Mouse (Mus musculus) liver, embryonic 11.5 days (tissue): ENCODE results near the gene 4930539E08Rik. TPM values are rescaled to one million over a fixed set of nuclear protein-coding genes. Genes with fewer than 3 reads are reported as not detected.

Source experiments
- ATAC-seq: fragments of 200-750 bp; cut with Nextera tagmentation; replicated peaks from 2 replicates; pipeline ENCODE4 v1.8.0; 2017; ENCODE audit warnings: moderate number of reproducible peaks, mild to moderate bottlenecking, moderate TSS enrichment, moderate library complexity; ENCODE audit not compliant: low FRiP score
- DNase-seq: peaks from one replicate; pipeline ENCODE4 v3.0.0-alpha.2; 2017; ENCODE audit warnings: low spot score
- H3K27ac ChIP-seq: fragments of 300-500 bp; sonication (generic); 2 replicates; pipeline ENCODE4 v1.5.1; 2014; ENCODE audit warnings: mild to moderate bottlenecking, low read depth, low read length, control low read depth
- H3K27me3 ChIP-seq: fragments of 300-500 bp; sonication (generic); replicated peaks from 2 replicates; pipeline ENCODE4 v1.6.1; 2014; ENCODE audit warnings: low read length, mixed read lengths; ENCODE audit not compliant: control insufficient read depth, insufficient read depth
- H3K36me3 ChIP-seq: fragments of 300-500 bp; sonication (generic); 2 replicates; pipeline ENCODE4 v1.6.1; 2014; ENCODE audit warnings: mild to moderate bottlenecking, low read length, moderate library complexity, mixed read lengths; ENCODE audit not compliant: control insufficient read depth, insufficient read depth
- H3K4me1 ChIP-seq: fragments of 300-500 bp; sonication (generic); replicated peaks from 2 replicates; pipeline ENCODE4 v1.6.1; 2014; ENCODE audit warnings: low read length, mixed read lengths; ENCODE audit not compliant: control insufficient read depth, insufficient read depth
- H3K4me2 ChIP-seq: fragments of 300-500 bp; sonication (generic); 2 replicates; pipeline ENCODE4 v1.6.1; 2014; ENCODE audit warnings: mild to moderate bottlenecking, control low read depth, moderate library complexity
- H3K4me3 ChIP-seq: fragments of 300-500 bp; sonication (generic); 2 replicates; pipeline ENCODE4 v1.5.1; 2014; ENCODE audit warnings: low read depth, low read length, control low read depth
- H3K9ac ChIP-seq: fragments of 300-500 bp; sonication (generic); 2 replicates; pipeline ENCODE4 v1.6.1; 2014; ENCODE audit warnings: low read depth, low read length, control low read depth
- H3K9me3 ChIP-seq: fragments of 300-500 bp; sonication (generic); 2 replicates; pipeline ENCODE4 v1.6.1; 2016; ENCODE audit warnings: low read length, inconsistent platforms, mixed read lengths; ENCODE audit not compliant: control insufficient read depth
- WGBS: fragments of 180-500 bp; shearing (Covaris S2); extraction: QIAGEN DNeasy Blood & Tissue Kit; methylation state at CpG from one replicate; pipeline ENCODE4 v1.1.7; 2014; 5-methylcytosine and 5-hydroxymethylcytosine counted together
- polyA plus RNA-seq: library from polyadenylated mRNA; unstranded; fragments of >200 nt; fragmentation: Nextera tagmentation; extraction: Ambion mirVana; gene quantifications from 2 replicates; pipeline ENCODE4 v1.2.1, GENCODE M21; 2014

4930539E08Rik gene
- polyA plus RNA-seq, 1 experiment from 2014 or later = 0.08 TPM

- Histone ChIP-seq H3K27me3 (no peaks in the 10 kb centered on the region), H3K9ac (no peak overlapping the region), H3K4me1 (no peaks in the 10 kb centered on the region; the same call in none of the 2 replicates), H3K4me3 (no peak overlapping the region), H3K36me3 (no peaks in the 10 kb centered on the region), H3K4me2 (no peak overlapping the region), H3K9me3 (no peaks in the 10 kb centered on the region), H3K27ac (no peak overlapping the region)
- ATAC-seq = no peak
- no peak for DNase-seq
- 75% methylated on average over 4 of the region's 4 CpGs for WGBS
Observed at GRCm38 (mm10) chr17:28867381-28867780, 47.7 kb downstream of the 4930539E08Rik start.

DNA sequence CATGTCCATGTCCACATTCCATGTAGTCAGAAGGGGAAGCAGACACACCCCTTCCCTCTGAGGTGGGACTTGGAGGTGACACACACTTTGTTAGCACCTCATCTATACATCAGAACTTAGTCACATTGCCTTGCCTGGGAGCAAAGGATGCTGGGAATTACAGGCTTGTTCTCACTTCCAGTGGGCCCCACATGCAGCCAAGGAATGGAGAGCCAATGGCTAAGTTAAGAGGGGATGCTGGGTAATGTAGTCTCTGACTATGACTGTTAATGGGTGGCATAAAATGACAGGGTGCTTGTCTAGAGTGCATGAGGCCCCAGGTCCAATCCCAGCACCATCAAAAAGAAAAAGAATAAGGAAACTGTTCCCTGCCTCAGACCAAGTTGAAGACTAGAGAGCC is 48.2 kb downstream of the 4930539E08Rik start:
- no peaks in the 10 kb centered on the region; the same call in 1 of the 2 replicates for H3K4me1 ChIP-seq
- H3K4me2 ChIP-seq = no peak overlapping the region
- H3K27ac ChIP-seq = no peak overlapping the region
- no peaks in the 10 kb centered on the region for H3K36me3 ChIP-seq
- ATAC-seq (no peak), DNase-seq (no peak)
- no peak overlapping the region for H3K9ac ChIP-seq
- no peaks in the 10 kb centered on the region for H3K9me3 ChIP-seq
- no peak overlapping the region for H3K4me3 ChIP-seq
- H3K27me3 ChIP-seq = no peaks in the 10 kb centered on the region

DNA sequence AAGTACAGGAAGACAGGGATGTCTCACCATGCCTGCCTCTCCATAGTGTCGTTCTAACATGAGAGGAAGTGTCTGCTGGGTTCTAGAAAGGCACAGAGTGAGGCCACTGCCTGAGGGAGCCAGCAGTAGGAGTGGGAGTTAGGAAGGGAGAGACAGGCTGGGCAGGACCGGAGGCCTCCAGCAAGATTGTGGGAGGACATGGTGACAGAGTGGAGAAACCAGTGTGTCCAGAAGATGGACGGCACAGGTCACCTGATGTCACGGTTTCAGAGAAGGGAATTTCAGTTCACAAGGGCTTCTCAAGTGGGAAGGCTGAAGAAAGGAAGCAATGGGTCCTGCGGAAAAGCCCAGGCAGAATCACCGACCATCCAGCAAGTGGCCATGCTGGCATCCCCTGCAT is 50.7 kb downstream of the 4930539E08Rik start:
- Histone ChIP-seq H3K27ac (no peak overlapping the region), H3K36me3 (no peaks in the 10 kb centered on the region), H3K27me3 (no peaks in the 10 kb centered on the region), H3K4me3 (no peak overlapping the region), H3K9me3 (no peaks in the 10 kb centered on the region), H3K4me2 (no peak overlapping the region), H3K9ac (no peak overlapping the region), H3K4me1 (no peaks in the 10 kb centered on the region)
- no peak for DNase-seq
- 68% methylated on average over 6 of the region's 6 CpGs for WGBS
- ATAC-seq = no peak

DNA sequence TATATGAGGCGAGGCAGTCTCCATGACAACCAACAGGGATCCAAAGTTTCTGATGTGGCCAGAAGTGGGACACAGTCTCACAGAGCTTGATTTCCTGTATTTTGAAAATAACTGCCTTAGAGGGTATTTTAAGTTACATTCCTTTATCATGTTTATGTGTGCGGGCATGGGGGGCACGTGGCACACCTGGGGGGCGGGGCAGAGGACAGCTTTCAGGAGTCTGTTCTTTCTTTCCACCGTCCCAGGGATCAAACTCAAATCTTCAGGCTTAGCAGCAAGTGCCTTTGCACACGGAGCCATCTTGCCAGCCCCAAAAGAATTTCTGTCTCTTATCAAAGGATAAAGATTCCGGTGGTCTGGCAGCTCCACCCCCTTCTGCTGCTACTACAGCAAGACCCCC is 51.2 kb downstream of the 4930539E08Rik start:
- Histone ChIP-seq H3K4me3 (no peak overlapping the region), H3K27ac (no peak overlapping the region), H3K4me2 (no peak overlapping the region), H3K36me3 (no peaks in the 10 kb centered on the region), H3K4me1 (no peaks in the 10 kb centered on the region), H3K9ac (no peak overlapping the region), H3K9me3 (no peaks in the 10 kb centered on the region), H3K27me3 (no peaks in the 10 kb centered on the region)
- ATAC-seq (no peak), DNase-seq (no peak)
- WGBS = 60% methylated on average over 7 of the region's 7 CpGs

GRCm38 (mm10) chr17:28858205-28858604 is 56.9 kb downstream of the 4930539E08Rik start, which contains the start of gene Pnpla1:
Gene Pnpla1, plus strand, starts transcription at chr17:28858411.
- H3K4me1 ChIP-seq = no peaks in the 10 kb centered on the region
- 35% methylated on average over 12 of the region's 12 CpGs for WGBS
- no peak within 1 kb of the TSS for H3K9ac ChIP-seq
- no peak within 1 kb of the TSS for H3K4me3 ChIP-seq
- H3K27me3 ChIP-seq = no peaks in the 10 kb centered on the region
- DNase-seq = no peak
- no peak for ATAC-seq
- no peak within 1 kb of the TSS for H3K4me2 ChIP-seq
- no peak within 1 kb of the TSS for H3K27ac ChIP-seq
- peaks cover 5% of the 10 kb centered on the region; the same call in 1 of the 2 replicates for H3K9me3 ChIP-seq
- no peaks in the 10 kb centered on the region for H3K36me3 ChIP-seq

- no peak overlapping the region for H3K27ac ChIP-seq
- no peaks in the 10 kb centered on the region for H3K4me1 ChIP-seq
- no peak overlapping the region for H3K4me2 ChIP-seq
- ATAC-seq = no peak
- no peak overlapping the region for H3K9ac ChIP-seq
- H3K9me3 ChIP-seq = peaks cover 5% of the 10 kb centered on the region; the same call in 1 of the 2 replicates
- 49% methylated on average over 3 of the region's 3 CpGs for WGBS
- no peaks in the 10 kb centered on the region for H3K36me3 ChIP-seq
- H3K27me3 ChIP-seq = no peaks in the 10 kb centered on the region
- H3K4me3 ChIP-seq = no peak overlapping the region
- DNase-seq = no peak
Observed at GRCm38 (mm10) chr17:28856030-28856429, 59.1 kb downstream of the 4930539E08Rik start.

GRCm38 (mm10) chr17:28855166-28855885 is 59.8 kb downstream of the 4930539E08Rik start:
- ATAC-seq = no peak
- H3K9me3 ChIP-seq = peaks cover 5% of the 10 kb centered on the region; the same call in 1 of the 2 replicates
- no peaks in the 10 kb centered on the region for H3K27me3 ChIP-seq
- H3K4me2 ChIP-seq = no peak overlapping the region
- DNase-seq = no peak
- no peak overlapping the region for H3K27ac ChIP-seq
- H3K36me3 ChIP-seq = no peaks in the 10 kb centered on the region
- WGBS = 66% methylated on average over 9 of the region's 9 CpGs
- H3K4me1 ChIP-seq = no peaks in the 10 kb centered on the region
- H3K4me3 ChIP-seq = no peak overlapping the region
- no peak overlapping the region for H3K9ac ChIP-seq

- Histone ChIP-seq H3K9ac (no peak overlapping the region), H3K4me3 (no peak overlapping the region), H3K27me3 (no peaks in the 10 kb centered on the region), H3K4me2 (no peak overlapping the region), H3K4me1 (no peaks in the 10 kb centered on the region), H3K36me3 (no peaks in the 10 kb centered on the region), H3K9me3 (peaks cover 5% of the 10 kb centered on the region; the same call in 1 of the 2 replicates), H3K27ac (no peak overlapping the region)
- DNase-seq = no peak
- 75% methylated on average over 7 of the region's 7 CpGs for WGBS
- ATAC-seq = no peak
Observed at GRCm38 (mm10) chr17:28854377-28854776, 60.7 kb downstream of the 4930539E08Rik start.

DNA sequence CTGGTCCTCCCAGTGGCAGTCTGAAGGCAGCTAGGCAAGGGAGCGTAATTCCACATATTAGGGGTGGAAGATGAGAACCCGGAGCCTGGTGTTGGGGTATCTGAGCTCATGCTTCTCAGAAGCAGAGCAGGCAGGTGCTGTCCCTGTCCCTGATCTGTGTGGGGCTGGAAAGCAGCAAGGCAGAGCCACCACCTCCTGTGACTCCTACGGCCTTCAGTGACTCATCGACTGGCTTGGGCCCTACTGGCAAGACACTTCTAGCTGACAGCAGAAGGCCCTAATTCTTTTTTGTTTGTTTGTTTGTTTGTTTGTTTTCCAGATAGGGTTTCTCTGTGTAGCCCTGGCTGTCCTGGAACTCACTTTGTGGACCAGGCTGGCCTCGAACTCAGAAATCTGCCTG is 64.6 kb downstream of the 4930539E08Rik start:
- no peak for DNase-seq
- H3K4me1 ChIP-seq = peaks cover 14% of the 10 kb centered on the region
- no peak overlapping the region for H3K4me3 ChIP-seq
- WGBS = 92% methylated on average over 5 of the region's 5 CpGs
- no peaks in the 10 kb centered on the region for H3K9me3 ChIP-seq
- ATAC-seq = no peak
- H3K36me3 ChIP-seq = no peaks in the 10 kb centered on the region
- no peak overlapping the region for H3K9ac ChIP-seq
- H3K27ac ChIP-seq = no peak overlapping the region
- H3K27me3 ChIP-seq = no peaks in the 10 kb centered on the region
- no peak overlapping the region for H3K4me2 ChIP-seq
